Mouse (Mus musculus) regulatory T cell (primary cell): ENCODE results near the gene Nr1h3.

ENCODE experiments used
- in situ Hi-C: fragments of 300-600 bp; cut with MboI, MseI; formaldehyde crosslinking; loops from one replicate; pipeline ENCODE4 v1.15.1; 2025; ENCODE audit warnings: high pct_unique_total_duplicates

Nr1h3 gene

DNA sequence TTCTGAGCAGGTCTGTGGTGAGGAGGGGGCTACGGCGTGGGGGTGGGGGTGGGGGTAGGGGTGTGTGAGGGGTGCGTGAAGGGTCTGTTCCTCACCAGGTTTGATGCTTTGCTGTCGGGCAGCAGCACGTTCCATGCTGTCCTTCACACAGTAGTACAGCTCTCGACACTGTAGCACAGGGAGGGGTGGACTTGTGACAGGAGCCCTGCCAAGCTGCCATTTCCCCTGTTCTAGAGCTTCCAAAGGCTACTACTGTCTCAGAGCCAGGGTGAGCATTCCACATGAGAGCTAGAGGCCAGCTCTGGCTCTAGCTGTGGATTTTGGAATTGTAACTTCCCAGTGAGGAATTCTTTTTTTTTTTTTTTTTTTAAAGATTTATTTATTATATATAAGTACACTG, 59.7 kb downstream of the Nr1h3 start:
- in situ Hi-C loops = no loop called here

DNA sequence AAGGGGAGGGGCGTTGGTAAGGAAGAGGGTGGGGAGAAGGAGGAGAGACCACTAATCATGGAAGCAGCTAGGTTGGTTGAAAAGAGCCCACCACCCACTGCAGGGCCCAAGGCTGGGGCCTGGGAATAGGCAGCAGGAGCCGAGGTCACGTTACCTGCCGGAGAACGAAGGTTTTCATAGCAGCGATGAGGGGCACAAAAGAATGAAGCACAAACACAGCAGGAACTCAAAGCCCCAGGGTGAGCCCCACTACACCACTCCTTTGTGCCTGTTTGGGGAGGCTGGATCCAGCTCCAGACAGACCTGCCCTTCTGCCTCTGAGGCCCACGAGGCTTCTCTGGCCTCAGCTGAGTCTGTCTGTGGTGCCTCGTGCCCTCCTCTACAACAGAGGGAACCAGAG, 62.9 kb downstream of the Nr1h3 start:
- in situ Hi-C loops = no loop called here

DNA sequence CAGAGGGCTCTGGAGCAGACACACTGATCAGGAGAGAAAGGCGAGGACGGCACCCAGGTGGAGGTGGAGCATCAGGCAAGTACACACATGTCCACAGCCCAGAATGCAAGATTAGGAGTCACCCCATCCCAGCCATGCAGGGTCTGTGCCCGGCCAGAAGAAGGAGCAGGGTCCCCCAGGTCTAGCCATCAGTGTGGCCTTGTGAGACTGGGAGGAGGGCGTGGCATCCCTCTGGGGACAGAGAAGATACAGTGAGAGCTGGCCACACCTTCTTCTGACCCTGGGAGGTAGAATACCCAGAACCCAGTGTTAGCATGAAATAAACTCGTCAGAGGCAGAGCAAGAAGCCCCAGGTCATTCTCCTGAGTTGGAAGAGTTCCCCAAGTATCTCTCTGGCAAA, 63.3 kb downstream of the Nr1h3 start:
- in situ Hi-C loops = no loop called here

DNA sequence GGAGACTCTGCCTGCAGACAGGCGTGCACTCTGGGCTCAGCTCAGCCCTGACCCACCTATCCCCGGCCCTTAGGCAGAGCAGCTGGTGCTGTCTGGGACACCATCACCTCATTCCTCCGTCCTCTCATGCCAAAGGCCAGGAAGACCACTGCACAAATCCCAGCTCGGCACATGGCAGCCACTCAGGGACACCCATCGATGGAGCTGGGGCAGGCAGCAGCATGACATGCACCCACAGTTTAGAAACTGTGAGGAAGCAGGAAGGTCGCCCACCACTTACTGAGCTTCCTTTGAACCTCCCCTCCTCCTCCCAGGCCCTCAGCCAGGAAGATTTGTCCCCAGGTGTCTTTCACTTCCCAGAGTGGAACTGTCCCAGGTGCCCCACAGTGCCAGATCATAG, 65.2 kb downstream of the Nr1h3 start:
- in situ Hi-C loops = no loop called here

DNA sequence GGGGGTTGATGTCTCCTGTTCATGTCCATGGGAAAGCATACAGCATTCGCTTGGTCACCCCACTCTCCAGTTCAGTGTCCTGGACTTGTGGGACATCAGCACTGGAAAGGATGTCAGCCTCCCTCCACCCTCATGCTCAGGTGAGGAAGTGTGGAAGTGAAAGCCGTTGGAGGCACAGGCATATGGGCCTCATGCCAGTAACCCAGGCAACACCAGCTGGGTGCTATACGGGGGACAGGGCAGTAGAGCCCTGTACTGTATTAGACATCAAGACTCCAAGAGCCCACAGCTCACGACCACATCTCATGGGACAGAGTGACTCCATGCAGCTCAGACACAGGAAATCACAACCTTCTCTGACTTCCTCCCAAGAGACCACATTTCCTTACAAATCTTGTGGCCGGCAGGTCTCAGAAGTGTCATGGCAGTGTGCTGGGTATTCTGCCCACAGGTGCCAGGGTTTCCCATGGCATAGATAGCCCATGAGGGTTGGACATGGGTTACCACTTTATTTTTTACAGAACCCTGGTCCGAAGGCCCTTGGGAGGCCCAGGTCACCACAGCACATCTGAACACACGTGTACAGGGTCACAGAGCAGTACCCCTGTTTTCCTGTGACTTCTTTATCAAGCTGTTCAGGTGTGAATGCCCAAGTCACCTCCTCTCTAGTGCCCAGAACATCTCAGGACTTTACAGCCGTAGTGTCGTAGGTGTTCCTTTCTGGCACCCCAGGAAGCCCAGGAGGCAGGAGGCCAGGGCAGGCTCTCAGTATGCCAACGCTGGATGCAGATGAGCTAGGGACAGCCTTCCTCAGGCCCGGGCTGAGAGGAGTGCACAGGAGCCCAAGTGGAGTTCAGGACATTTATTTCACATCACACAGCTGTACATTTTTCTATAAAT, 65.9 kb downstream of the Nr1h3 start:
- in situ Hi-C loops = no loop called here
